Mouse (Mus musculus) left cerebral cortex, postnatal 36 days (tissue): ENCODE data around the gene Tmem11. TPM values are rescaled to one million over a fixed set of nuclear protein-coding genes. Genes with fewer than 3 reads are reported as not detected.
A peak's percentile ranks its signal among the peaks of the same experiment; 100 is the strongest.

Experiments
- DNase-seq, 2 experiments: peaks; one replicate each; pipeline ENCODE4 v3.0.0; 2021 to 2022; ENCODE audit warnings: low spot score in 2 of 2, mixed read lengths in 1 of 2
- intact Hi-C: fragments of 180-260 bp; cut with DNase I; formaldehyde crosslinking; loops from one replicate; pipeline ENCODE4 v1.15.1; 2025
- total RNA-seq, 2 experiments: library from RNA; stranded (reverse); gene quantifications; 2 replicates each; pipeline ENCODE4 v1.2.3; 2021

The Tmem11 gene
- total RNA-seq, 2 experiments from 2014 or later: 28.3 to 28.4 TPM

- intact Hi-C loops: no loop called here
- no peak for DNase-seq
These were observed 41.2 kb downstream of the Tmem11 start for GRCm38 (mm10) chr11:60837644-60838406.

GRCm38 (mm10) chr11:60836897-60837296 is 42.2 kb downstream of the Tmem11 start:
- intact Hi-C loops: no loop called here
- no peak for DNase-seq

GRCm38 (mm10) chr11:60830433-60831052 is 48.5 kb downstream of the Tmem11 start, which contains the start of gene Dhrs7b:
Gene Dhrs7b, plus strand, starts transcription at chr11:60830631.
- peak; percentile 92 for DNase-seq
- intact Hi-C loops: loop anchor here (1.0 kb wide), 1 partner anchor 48 kb away; no protein-coding TSS in a partner anchor

- intact Hi-C loops: loop anchor here (5.0 kb wide), 1 partner anchor 127 kb away; no protein-coding TSS in a partner anchor
- no peak for DNase-seq
These were observed 50.2 kb downstream of the Tmem11 start for GRCm38 (mm10) chr11:60828903-60829302.

- intact Hi-C loops: loop anchor here (5.0 kb wide), 1 partner anchor 125 kb away; no protein-coding TSS in a partner anchor
- no peak for DNase-seq
These were observed 51.7 kb downstream of the Tmem11 start for GRCm38 (mm10) chr11:60827241-60827945.

GRCm38 (mm10) chr11:60826700-60827099 is 52.4 kb downstream of the Tmem11 start:
- intact Hi-C loops: loop anchor here (5.0 kb wide), 1 partner anchor 124 kb away; no protein-coding TSS in a partner anchor
- DNase-seq: no peak

- intact Hi-C loops: loop anchor here (5.0 kb wide), 1 partner anchor 123 kb away; no protein-coding TSS in a partner anchor
- no peak for DNase-seq
These were observed 53.9 kb downstream of the Tmem11 start for GRCm38 (mm10) chr11:60825191-60825590.

- no peak for DNase-seq
- intact Hi-C loops: no loop called here
These were observed 55.3 kb downstream of the Tmem11 start for GRCm38 (mm10) chr11:60823771-60824170.

GRCm38 (mm10) chr11:60816398-60816797 is 62.7 kb downstream of the Tmem11 start:
- no peak for DNase-seq
- intact Hi-C loops: no loop called here

Other genes starting within 250 kb of the Tmem11 start
- 10 to 100 TPM; 37.9 to 41.0 TPM for gene Llgl1, start 179.5 kb downstream of the Tmem11 start, total RNA-seq
- 10 to 100 TPM; 59.5 to 67.6 TPM for gene Flii, start 152.0 kb downstream of the Tmem11 start, total RNA-seq
- 10 to 100 TPM; 19.4 to 21.6 TPM for gene Mief2, start 150.9 kb downstream of the Tmem11 start, total RNA-seq
- gene Top3a, start 101.9 kb downstream of the Tmem11 start, total RNA-seq: 1 to 10 TPM; 4.0 to 5.2 TPM
- 10 to 100 TPM; 30.2 to 31.8 TPM for gene Smcr8, start 101.7 kb downstream of the Tmem11 start, total RNA-seq
- gene Shmt1, start 67.6 kb downstream of the Tmem11 start, total RNA-seq: 1 to 10 TPM; 2.1 to 2.2 TPM
- 10 to 100 TPM; 26.9 to 32.1 TPM for gene Dhrs7b, start 48.6 kb downstream of the Tmem11 start, total RNA-seq
- 10 to 100 TPM in 1 of 2 experiments, 1 to 10 TPM in 1; 8.0 to 10.8 TPM for gene Natd1, start 35.5 kb upstream of the Tmem11 start, total RNA-seq
- 10 to 100 TPM; 13.2 to 13.3 TPM for gene Map2k3, start 52.8 kb upstream of the Tmem11 start, total RNA-seq
- 10 to 100 TPM; 17.9 to 18.2 TPM for gene Kcnj12, start 143.3 kb upstream of the Tmem11 start, total RNA-seq
- gene Tnfrsf13b, start 247.5 kb upstream of the Tmem11 start, total RNA-seq: 1 to 10 TPM in 1 of 2 experiments, under 1 TPM in 1; 0.96 to 1.9 TPM